Mouse (Mus musculus) hindbrain, embryonic 11.5 days (tissue): ENCODE data around the gene Rnf207. TPM values are rescaled to one million over a fixed set of nuclear protein-coding genes. Genes with fewer than 3 reads are reported as not detected.
A peak's percentile ranks its signal among the peaks of the same experiment; 100 is the strongest.

Experiments used
- ATAC-seq: fragments of 200-750 bp; cut with Nextera tagmentation; 2 replicates; pipeline ENCODE4 v1.8.0; 2017; ENCODE audit warnings: mild to moderate bottlenecking, moderate TSS enrichment, moderate library complexity; ENCODE audit not compliant: low FRiP score
- DNase-seq: peaks from one replicate; pipeline ENCODE4 v3.0.0-alpha.2; 2015; ENCODE audit warnings: low spot score
- H3K27ac ChIP-seq: fragments of 300-500 bp; sonication (generic); 2 replicates; pipeline ENCODE4 v1.5.1; 2014; ENCODE audit warnings: mild to moderate bottlenecking, low read depth, low read length
- H3K27me3 ChIP-seq: fragments of 300-500 bp; sonication (generic); 2 replicates; pipeline ENCODE4 v1.6.1; 2014; ENCODE audit warnings: mild to moderate bottlenecking, low read length, moderate library complexity, mixed read lengths; ENCODE audit not compliant: control insufficient read depth, insufficient read depth
- H3K36me3 ChIP-seq: fragments of 300-500 bp; sonication (generic); 2 replicates; pipeline ENCODE4 v1.6.1; 2014; ENCODE audit warnings: mild to moderate bottlenecking, low read length, moderate library complexity, mixed read lengths; ENCODE audit not compliant: control insufficient read depth, insufficient read depth
- H3K4me1 ChIP-seq: fragments of 300-500 bp; sonication (generic); replicated peaks from 2 replicates; pipeline ENCODE4 v1.6.1; 2014; ENCODE audit warnings: low read length, mixed read lengths; ENCODE audit not compliant: control insufficient read depth, insufficient read depth
- H3K4me2 ChIP-seq: fragments of 300-500 bp; sonication (generic); replicated peaks from 2 replicates; pipeline ENCODE4 v1.6.1; 2014; ENCODE audit warnings: mild to moderate bottlenecking, low read depth, low read length
- H3K4me3 ChIP-seq: fragments of 300-500 bp; sonication (generic); 2 replicates; pipeline ENCODE4 v1.5.1; 2014; ENCODE audit warnings: low read depth, low read length
- H3K9ac ChIP-seq: fragments of 300-500 bp; sonication (generic); 2 replicates; pipeline ENCODE4 v1.6.1; 2014; ENCODE audit warnings: low read depth, low read length
- H3K9me3 ChIP-seq: fragments of 300-500 bp; sonication (generic); 2 replicates; pipeline ENCODE4 v1.6.1; 2016; ENCODE audit warnings: low read length; ENCODE audit not compliant: control insufficient read depth
- WGBS: fragments of 180-500 bp; shearing (Covaris S2); extraction: QIAGEN DNeasy Blood & Tissue Kit; methylation state at CpG from one replicate; pipeline ENCODE4 v1.1.7; 2014; 5-methylcytosine and 5-hydroxymethylcytosine counted together
- polyA plus RNA-seq: library from polyadenylated mRNA; unstranded; fragments of >200 nt; fragmentation: Nextera tagmentation; extraction: Ambion mirVana; gene quantifications from 2 replicates; pipeline ENCODE4 v1.2.1, GENCODE M21; 2014

The Rnf207 gene
- polyA plus RNA-seq, 1 experiment from 2014 or later, result 1.5 TPM

DNA sequence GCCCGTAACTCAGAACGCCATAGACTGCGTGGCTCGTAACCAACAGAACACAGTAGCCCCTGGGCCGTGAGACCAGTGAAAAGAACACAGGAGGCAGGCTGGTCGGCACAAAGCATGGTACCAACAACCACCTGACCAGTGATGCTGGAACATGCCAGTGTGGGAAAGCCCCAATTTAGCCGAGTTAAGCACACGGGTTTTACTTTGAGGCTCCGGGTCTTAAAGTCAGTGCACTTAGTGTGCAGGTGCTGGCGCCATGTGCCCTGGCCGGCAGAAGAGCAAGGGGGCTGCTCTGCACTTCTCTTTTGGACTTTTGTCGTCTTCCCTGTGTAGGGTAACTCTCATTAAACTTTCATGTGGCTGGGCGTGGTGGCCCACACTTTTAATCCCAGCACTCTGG is 48.8 kb downstream of the Rnf207 start:
- 91% methylated on average over 13 of the region's 13 CpGs for WGBS
- Histone ChIP-seq H3K36me3 (no peaks in the 10 kb centered on the region), H3K4me3 (no peak overlapping the region), H3K9me3 (no peaks in the 10 kb centered on the region), H3K27ac (no peak overlapping the region), H3K9ac (no peak overlapping the region), H3K27me3 (peaks cover 10% of the 10 kb centered on the region), H3K4me2 (no peak overlapping the region), H3K4me1 (peaks cover 9% of the 10 kb centered on the region; the same call in 1 of the 2 replicates)
- no peak for ATAC-seq
- no peak for DNase-seq

DNA sequence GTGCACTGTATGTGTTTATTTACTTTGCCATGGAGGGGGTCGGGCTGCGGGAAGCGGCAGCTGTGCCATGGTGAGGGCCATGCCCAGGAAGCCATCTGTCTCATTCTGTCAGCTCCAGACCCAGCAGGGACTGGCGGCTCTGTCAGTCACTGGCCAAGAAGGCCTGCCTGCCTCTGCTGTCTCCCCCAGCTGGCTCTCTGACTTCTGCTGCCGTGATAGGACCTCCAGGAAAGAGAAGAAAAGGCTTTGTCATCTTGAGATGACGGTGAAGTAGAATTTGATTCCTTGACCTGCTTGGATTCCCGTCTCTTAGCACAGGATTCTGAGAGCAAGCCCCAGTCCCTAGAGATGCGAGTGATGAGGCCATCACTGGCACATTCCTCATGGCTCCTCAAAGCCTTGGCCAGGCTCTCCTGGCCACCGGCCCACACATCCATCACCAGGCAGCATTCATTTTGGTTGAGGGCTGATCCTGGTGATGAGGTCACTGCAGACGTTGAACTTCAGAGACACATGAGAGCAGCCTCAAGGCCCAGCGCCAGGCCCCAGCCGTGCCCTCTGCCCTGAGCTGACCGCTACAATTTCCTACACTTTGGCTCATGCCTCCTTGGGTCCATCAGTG is 50.9 kb downstream of the Rnf207 start:
- H3K27ac ChIP-seq, result no peak overlapping the region
- H3K9ac ChIP-seq, result no peak overlapping the region
- no peaks in the 10 kb centered on the region for H3K9me3 ChIP-seq
- ATAC-seq, result no peak
- no peak for DNase-seq
- H3K4me3 ChIP-seq, result no peak overlapping the region
- H3K36me3 ChIP-seq, result no peaks in the 10 kb centered on the region
- 66% methylated on average over 13 of the region's 13 CpGs for WGBS
- peaks cover 6% of the 10 kb centered on the region; the same call in 1 of the 2 replicates for H3K4me1 ChIP-seq
- peaks cover 2% of the 10 kb centered on the region; the same call in 1 of the 2 replicates for H3K27me3 ChIP-seq
- H3K4me2 ChIP-seq, result no peak overlapping the region

DNA sequence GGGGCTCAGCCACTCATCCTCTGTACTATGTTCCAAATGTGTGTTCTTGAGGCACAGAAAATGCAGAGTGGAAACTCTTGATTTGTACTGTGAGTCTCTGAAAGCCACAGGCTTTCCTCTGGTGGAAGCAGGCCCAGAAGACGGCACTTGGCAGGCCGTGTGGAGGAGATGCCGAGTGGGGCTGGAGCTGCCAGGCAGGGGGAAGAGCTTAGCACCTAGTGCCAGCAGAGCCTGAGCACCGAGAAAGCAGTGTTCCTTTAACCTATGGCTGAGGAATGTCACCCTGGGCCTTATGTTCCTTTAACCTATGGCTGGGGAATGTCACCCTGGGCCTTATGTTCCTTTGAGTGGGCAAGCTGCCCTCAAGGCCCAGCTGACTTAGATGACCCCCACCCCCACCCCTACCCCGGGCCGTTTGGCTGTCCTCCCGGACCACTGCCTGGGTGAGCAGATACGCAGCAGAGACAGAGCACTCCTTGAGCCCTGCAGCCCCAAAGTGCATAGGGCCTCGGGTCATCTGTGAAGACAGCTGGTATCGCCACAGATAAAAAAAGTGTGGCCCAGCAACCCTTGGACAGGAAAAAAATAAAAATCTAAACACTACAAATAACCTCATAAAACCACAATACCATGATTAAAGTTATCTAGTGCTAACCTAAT is 52.4 kb downstream of the Rnf207 start:
- Histone ChIP-seq H3K27me3 (no peaks in the 10 kb centered on the region; the same call in 1 of the 2 replicates), H3K4me3 (no peak overlapping the region), H3K9me3 (no peaks in the 10 kb centered on the region), H3K4me2 (no peak overlapping the region), H3K36me3 (no peaks in the 10 kb centered on the region), H3K9ac (no peak overlapping the region), H3K4me1 (peaks cover 3% of the 10 kb centered on the region; the same call in 1 of the 2 replicates), H3K27ac (no peak overlapping the region)
- no peak for DNase-seq
- ATAC-seq, result no peak
- whole genome bisulfite sequencing, result 54% methylated on average over 10 of the region's 10 CpGs

DNA sequence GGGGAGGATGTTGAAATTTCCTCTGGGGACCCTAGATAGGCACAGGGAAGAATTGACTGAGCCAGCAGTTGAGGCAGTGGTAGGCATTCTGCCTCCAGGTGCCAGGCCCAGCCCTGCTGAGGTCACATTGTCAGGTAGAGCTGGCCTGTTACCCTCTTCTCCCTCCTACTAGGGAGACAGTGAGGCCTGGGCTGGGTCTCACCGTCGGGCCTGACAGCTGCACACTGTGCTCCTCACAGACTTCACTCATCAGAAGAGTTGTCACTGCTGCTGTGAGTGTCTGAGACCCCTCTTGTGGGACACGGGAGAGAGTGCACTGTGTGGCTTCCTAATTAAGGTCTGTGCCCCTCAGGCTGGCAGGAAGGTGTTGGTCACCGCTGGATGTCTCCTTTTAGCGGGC is 53.0 kb downstream of the Rnf207 start:
- peaks cover 3% of the 10 kb centered on the region; the same call in 1 of the 2 replicates for H3K4me1 ChIP-seq
- H3K9ac ChIP-seq, result no peak overlapping the region
- WGBS, result 60% methylated on average over 5 of the region's 5 CpGs
- no peak overlapping the region for H3K27ac ChIP-seq
- H3K4me2 ChIP-seq, result no peak overlapping the region
- no peak for DNase-seq
- no peaks in the 10 kb centered on the region for H3K36me3 ChIP-seq
- no peak for ATAC-seq
- H3K27me3 ChIP-seq, result no peaks in the 10 kb centered on the region; the same call in 1 of the 2 replicates
- H3K4me3 ChIP-seq, result no peak overlapping the region
- no peaks in the 10 kb centered on the region for H3K9me3 ChIP-seq

DNA sequence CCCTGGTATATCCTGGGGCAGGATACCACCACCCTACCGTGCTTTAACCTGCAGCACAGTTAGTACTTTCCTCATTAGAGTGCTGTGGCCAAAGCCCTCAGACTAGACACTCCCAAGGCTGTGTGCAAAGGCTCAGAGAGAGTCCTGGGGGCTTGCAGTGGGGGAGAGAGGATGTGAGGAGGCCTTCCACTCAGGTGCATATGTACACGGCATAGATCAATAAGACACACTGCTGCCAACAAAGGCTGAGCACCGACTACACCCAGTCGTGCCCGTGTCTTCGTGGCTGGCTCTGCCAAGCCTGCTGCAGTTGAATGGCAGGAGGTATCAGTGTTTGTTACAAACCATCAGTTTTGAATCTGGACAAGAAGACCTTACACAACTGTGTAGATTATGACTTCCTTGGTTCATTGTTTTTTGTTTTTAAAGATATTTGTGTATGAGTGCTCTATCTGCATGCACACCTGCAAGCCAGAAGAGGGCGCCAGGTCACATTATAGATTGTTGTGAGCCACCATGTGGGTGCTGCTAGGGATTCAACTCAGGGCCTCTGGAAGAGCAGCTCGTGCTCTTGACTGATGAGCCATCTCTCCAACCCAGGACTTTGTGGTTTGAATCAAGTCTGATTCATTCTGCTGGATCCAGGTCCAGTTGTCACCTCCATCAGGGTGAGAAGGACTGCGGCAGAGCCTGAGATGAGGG is 53.8 kb downstream of the Rnf207 start:
- ATAC-seq, result no peak
- Histone ChIP-seq H3K27ac (no peak overlapping the region), H3K4me1 (peaks cover 3% of the 10 kb centered on the region; the same call in 1 of the 2 replicates)

DNA sequence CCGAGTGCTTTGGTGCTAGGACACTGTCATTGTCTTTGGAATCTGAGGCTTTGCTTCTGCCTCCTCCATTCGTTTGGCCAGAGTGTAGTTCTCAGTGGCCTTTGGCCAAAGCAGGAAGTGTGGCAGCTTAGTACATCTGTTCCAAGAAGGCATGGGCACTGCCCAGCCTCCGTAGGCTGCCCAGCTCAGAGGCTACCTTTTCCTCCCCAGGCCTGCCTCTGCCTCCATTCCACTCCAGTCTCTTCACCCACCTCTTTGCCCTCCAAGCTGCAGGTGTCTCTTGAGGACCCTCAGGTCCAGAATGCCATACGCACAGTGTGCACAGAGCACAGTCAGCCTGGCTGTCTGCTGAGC is 54.6 kb downstream of the Rnf207 start:
- no peak for DNase-seq
- Histone ChIP-seq H3K27me3 (no peaks in the 10 kb centered on the region), H3K9me3 (no peaks in the 10 kb centered on the region), H3K4me1 (peaks cover 3% of the 10 kb centered on the region; the same call in 1 of the 2 replicates), H3K4me2 (no peak overlapping the region), H3K4me3 (no peak overlapping the region), H3K36me3 (no peaks in the 10 kb centered on the region), H3K27ac (no peak overlapping the region), H3K9ac (no peak overlapping the region)
- no peak for ATAC-seq
- 50% methylated on average over 4 of the region's 4 CpGs for WGBS

More for the DNA sequence above, 53.8 kb downstream of the Rnf207 start:
- H3K27me3 ChIP-seq, result no peaks in the 10 kb centered on the region; the same call in 1 of the 2 replicates
- no peak overlapping the region for H3K4me3 ChIP-seq
- no peak overlapping the region for H3K9ac ChIP-seq
- no peaks in the 10 kb centered on the region for H3K36me3 ChIP-seq
- H3K4me2 ChIP-seq, result no peak overlapping the region
- 90% methylated on average over 9 of the region's 9 CpGs for WGBS
- H3K9me3 ChIP-seq, result no peaks in the 10 kb centered on the region
- DNase-seq, result no peak

DNA sequence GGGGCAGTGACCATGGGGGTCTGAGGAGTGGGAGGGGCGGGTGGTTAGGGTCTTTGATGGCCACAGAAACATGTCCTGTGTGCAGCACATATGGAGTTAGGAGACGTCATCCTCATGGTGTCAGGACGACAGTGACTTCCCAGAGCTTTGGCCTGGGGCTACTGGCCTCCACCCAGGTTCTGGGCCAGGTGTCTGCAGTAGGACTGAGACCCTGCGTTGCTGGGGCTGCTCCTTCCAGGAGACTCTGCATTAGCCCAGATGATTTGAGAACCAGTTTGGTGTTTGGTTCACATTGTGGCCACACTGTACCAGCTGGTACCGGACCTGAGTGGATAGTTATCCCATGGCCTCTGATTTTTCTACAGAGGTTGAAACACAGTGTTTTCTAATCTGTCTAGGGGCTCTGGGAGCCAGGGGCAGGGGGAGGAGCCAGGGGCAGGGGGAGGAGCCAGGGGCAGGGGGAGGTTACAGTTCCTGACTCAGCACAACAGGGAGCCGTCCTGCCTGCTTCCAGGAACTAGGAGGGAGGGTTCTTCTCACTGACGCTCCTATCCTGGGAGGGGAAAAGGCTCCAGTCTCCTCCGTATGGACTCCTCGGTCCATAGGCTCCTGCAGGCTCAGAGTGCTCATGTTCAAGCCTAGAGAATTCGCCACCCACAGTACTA is 55.1 kb downstream of the Rnf207 start:
- Histone ChIP-seq H3K4me2 (no peak overlapping the region), H3K27me3 (no peaks in the 10 kb centered on the region), H3K36me3 (no peaks in the 10 kb centered on the region), H3K4me3 (no peak overlapping the region), H3K9ac (no peak overlapping the region), H3K4me1 (peaks cover 3% of the 10 kb centered on the region; the same call in 1 of the 2 replicates), H3K27ac (no peak overlapping the region), H3K9me3 (no peaks in the 10 kb centered on the region)
- 25% methylated on average over 10 of the region's 10 CpGs for WGBS
- ATAC-seq (peak; percentile 23; the same call in 1 of the 2 replicates), DNase-seq (no peak)

DNA sequence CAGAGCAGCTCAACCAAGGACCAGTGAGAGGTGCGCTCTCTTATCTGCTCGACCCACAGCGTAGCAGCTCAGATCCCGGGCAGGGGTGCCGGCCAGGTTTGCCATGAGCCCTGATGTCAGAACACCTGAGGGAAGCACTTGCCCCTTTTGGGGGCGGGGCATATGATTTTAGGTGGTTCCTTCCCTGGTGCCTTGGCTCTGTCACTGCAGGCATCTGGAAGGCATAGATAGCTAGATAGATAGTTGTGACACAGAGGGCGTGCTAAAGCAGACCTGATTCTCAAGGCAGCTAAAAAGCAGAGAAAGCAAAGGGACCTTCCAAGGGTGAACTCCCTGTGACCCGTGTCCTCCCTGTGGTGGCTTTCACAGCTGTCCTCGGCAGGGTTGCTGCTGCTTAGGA is 55.7 kb downstream of the Rnf207 start:
- DNase-seq (no peak), ATAC-seq (no peak)
- Histone ChIP-seq H3K27ac (no peak overlapping the region), H3K4me2 (no peak overlapping the region), H3K36me3 (no peaks in the 10 kb centered on the region), H3K4me3 (no peak overlapping the region), H3K27me3 (no peaks in the 10 kb centered on the region), H3K9ac (no peak overlapping the region), H3K4me1 (peaks cover 3% of the 10 kb centered on the region; the same call in 1 of the 2 replicates), H3K9me3 (no peaks in the 10 kb centered on the region)
- WGBS, result 63% methylated on average over 9 of the region's 9 CpGs
